Mouse (Mus musculus) megakaryocyte, embryonic 14.5 days (primary cell): ENCODE results near the gene Ranbp17.

ENCODE experiments used
- FLI1 ChIP-seq: IDR thresholded peaks from 2 replicates; pipeline ENCODE4 v1.6.1; 2012; ENCODE audit warnings: low read length, inconsistent platforms, mixed read lengths
- GATA1 ChIP-seq: IDR thresholded peaks from 3 replicates; pipeline ENCODE4 v1.6.1; 2012; ENCODE audit warnings: mixed read lengths, low read length, inconsistent platforms, borderline replicate concordance

- TF ChIP-seq GATA1 (no peak), FLI1 (no peak)
Observed at GRCm38 (mm10) chr11:33394093-33394492, 119.5 kb downstream of the Ranbp17 start.
